Mouse (Mus musculus) testis, adult 2 months (tissue): ENCODE measurements at regions not wholly inside any gene's neighbourhood (a gene's known extent, or its start where the extent isn't known, plus 50 kb on each side); places are given as distances from the start of the nearest gene placed in this dataset.

Experiments
- CTCF ChIP-seq: fragments of 200-500 bp; IDR thresholded peaks from 2 replicates; pipeline ENCODE4 v1.5.1; 2012; ENCODE audit warnings: low read depth, mild to moderate bottlenecking, inconsistent platforms, low read length, moderate library complexity; ENCODE audit not compliant: control insufficient read depth, insufficient read depth, insufficient replicate concordance
- POLR2A ChIP-seq: fragments of 200-500 bp; IDR thresholded peaks from 2 replicates; pipeline ENCODE4 v1.6.1; 2012; ENCODE audit warnings: low read depth, mild to moderate bottlenecking, inconsistent platforms, low read length, moderate library complexity; ENCODE audit not compliant: control insufficient read depth

- TF ChIP-seq CTCF (0 out of 2 replicates have a peak, but pooled peaks have one; percentile 7), POLR2A (no peak)
These were observed 178.9 kb upstream of the Zpld1 start for GRCm38 (mm10) chr16:55476544-55477208.
